Mouse (Mus musculus): ENCODE data around the gene Ehmt2.
"Not testable (repeated sequence)": the region's sequence is repeated elsewhere in the genome, so short reads cannot be mapped to it uniquely, and the experiment has no call there.

The Ehmt2 gene

GRCm38 (mm10) chr17:34953258-34953657 is 55.0 kb downstream of the Ehmt2 start:
- DNase-seq (ENCODE audit: low spot score in 2 of 2), result no peak

DNA sequence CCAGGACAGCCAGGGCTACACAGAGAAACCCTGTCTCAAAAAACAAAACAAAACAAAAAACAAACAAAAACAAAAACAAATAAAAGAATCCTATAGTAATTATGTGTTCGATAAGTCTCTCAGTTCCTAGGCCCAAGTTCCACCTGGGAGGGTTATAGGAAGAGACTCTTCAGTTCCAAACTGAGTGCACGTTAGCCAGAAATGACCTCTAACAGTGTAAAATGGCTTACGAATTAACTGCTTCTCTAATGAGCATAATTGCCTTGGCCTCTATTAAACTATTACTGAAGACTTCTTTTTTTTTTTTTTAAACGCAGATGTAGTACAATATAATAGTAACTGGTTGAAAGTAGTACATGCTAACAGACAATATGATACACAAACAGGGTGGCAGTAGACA is 55.6 kb downstream of the Ehmt2 start:
- no peak for DNase-seq (ENCODE audit: low spot score in 2 of 2)

DNA sequence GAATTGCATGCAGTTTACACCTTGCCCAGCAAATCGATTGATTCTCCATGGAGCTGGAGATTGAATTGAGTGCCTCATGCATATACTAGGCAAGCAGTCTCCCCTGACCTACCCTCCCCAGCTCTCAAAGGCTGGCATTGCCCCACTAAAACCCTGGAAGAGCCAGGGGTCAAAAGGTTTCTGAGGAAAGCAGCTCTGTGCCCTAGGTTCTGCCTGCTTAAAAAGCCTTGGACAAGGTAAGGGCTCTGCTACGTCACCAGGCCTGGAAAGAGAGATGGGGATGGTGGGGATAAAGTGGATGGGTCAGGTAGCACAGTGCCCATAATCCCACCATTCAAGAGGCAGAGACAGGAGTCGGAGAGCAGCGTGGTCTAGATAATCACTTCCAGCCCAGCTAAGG is 56.6 kb downstream of the Ehmt2 start:
- DNase-seq (ENCODE audit: low spot score in 2 of 2), result no peak

- no peak for DNase-seq (ENCODE audit: low spot score in 2 of 2)
Observed at GRCm38 (mm10) chr17:34955884-34956283, 57.6 kb downstream of the Ehmt2 start.

DNA sequence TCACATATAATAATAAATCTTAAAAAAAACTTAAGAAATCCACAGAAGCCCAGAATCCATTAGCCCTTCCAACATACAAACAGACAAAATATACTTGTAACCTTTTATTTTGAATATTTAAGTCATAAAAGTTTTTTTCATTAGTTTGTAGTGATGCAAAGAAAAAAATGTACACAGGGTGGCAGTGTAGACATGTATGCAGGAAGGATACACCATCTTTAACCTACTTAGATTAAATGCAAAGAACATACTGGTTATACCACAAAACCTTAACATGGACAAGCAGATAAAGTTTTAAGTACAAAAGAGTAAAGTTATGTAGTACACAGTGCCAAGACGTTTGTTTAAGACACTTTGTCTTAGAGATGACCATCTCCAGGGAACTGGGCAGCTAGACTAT is 58.1 kb downstream of the Ehmt2 start:
- no peak for DNase-seq (ENCODE audit: low spot score in 2 of 2)

DNA sequence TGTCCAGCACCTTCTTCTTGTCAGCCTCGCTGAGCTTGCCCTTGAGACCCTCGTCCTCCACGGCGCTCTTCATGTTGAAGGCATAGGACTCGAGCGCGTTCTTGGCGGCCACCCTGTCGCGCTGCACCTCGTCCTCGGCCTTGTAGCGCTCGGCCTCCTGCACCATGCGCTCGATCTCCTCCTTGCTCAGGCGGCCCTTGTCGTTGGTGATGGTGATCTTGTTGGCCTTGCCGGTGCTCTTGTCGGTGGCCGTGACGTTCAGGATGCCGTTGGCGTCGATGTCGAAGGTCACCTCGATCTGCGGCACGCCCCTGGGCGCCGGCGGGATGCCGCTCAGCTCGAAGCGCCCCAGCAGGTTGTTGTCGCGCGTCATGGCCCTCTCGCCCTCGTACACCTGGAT is 59.0 kb downstream of the Ehmt2 start:
- DNase-seq (ENCODE audit: low spot score in 2 of 2), result not testable (repeated sequence)

DNA sequence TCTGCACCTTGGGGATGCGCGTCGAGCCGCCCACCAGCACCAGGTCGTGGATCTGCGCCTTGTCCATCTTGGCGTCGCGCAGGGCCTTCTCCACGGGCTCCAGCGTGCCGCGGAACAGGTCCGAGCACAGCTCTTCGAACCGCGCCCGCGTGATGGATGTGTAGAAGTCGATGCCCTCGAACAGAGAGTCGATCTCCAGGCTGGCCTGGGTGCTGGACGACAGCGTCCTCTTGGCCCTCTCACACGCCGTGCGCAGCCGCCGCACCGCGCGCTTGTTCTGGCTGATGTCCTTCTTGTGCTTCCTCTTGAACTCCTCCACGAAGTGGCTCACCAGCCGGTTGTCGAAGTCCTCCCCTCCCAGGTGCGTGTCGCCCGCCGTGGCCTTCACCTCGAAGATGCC is 59.7 kb downstream of the Ehmt2 start:
- peak in 1 of 2 experiments; percentile 33 for DNase-seq (ENCODE audit: low spot score in 2 of 2)

GRCm38 (mm10) chr17:34958734-34959129 is 60.5 kb downstream of the Ehmt2 start:
- DNase-seq (ENCODE audit: low spot score in 2 of 2), result not testable (repeated sequence)

- peak; percentile 86 to 89 for DNase-seq (ENCODE audit: low spot score in 2 of 2)
Observed at GRCm38 (mm10) chr17:34959130-34959778, 61.0 kb downstream of the Ehmt2 start, which contains the start of gene Hspa1b. TSS of gene Hspa1b (minus strand) at chr17:34959238.

GRCm38 (mm10) chr17:34959881-34960515 is 61.7 kb downstream of the Ehmt2 start:
- peak; percentile 30 to 65 for DNase-seq (ENCODE audit: low spot score in 2 of 2)

- DNase-seq (ENCODE audit: low spot score in 2 of 2), result peak; percentile 23 to 65
Observed at GRCm38 (mm10) chr17:34960702-34961493, 62.6 kb downstream of the Ehmt2 start.

DNA sequence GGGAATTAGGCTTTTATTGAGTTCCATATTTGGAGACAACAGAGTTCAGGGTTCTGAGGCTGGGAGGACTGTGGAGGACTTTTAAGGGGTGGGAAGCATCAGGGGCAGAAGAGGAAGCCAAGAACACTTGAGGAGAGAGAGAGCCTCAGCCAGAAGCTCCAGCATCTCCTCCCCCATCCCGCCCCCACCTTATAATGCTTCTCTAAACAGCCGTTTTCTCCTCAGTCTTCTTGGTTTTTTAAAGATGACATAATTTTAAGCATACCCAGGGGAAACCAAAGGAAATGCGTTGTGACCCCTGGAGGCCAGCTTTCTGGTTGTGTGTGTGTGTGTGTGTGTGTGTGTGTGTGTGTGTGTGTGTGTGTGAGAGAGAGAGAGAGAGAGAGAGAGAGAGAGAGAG is 63.9 kb downstream of the Ehmt2 start:
- no peak for DNase-seq (ENCODE audit: low spot score in 2 of 2)

DNA sequence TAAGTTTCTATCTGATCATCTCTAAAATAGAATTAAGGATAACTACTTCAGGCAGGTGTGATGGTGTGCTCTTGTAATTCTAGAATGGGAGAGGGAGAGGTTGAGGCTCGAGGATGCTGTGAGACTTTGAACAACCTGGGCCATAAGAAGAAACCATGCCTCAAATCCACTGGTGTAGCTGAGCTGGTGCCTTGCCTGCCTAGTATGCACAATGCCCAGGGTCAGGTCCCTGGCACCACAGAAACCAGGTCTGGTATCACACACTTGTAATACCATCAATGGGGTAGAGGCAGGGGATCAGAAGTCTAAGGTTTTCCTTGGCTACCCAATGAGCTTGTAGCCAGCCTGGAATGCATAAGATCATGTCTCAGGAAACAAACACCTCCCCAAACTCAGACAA is 64.6 kb downstream of the Ehmt2 start:
- no peak for DNase-seq (ENCODE audit: low spot score in 2 of 2)

Data from urinary bladder, adult 18-20 months (tissue).